Mouse (Mus musculus) bone marrow macrophage, adult 2 months (primary cell): Measurements from ENCODE around the gene H2-Oa.

Experiments used
- CTCF ChIP-seq: IDR thresholded peaks from 2 replicates; pipeline ENCODE4 v1.5.1; 2012; ENCODE audit warnings: low read depth, mild to moderate bottlenecking, low read length, moderate library complexity
- POLR2A ChIP-seq: IDR thresholded peaks from 2 replicates; pipeline ENCODE4 v1.6.1; 2012; ENCODE audit warnings: mild to moderate bottlenecking, low read depth, low read length, borderline replicate concordance

GRCm38 (mm10) chr17:34072091-34072490, 20.0 kb upstream of the H2-Oa start:
- no peak for TF ChIP-seq CTCF
- TF ChIP-seq POLR2A: no peak
